Mouse (Mus musculus) embryonic fibroblast, embryonic 13.5 days (primary cell): ENCODE measurements around the gene Psmd3.

ENCODE experiments used
- CTCF ChIP-seq: IDR thresholded peaks from 2 replicates; pipeline ENCODE4 v1.5.1; 2011; ENCODE audit warnings: mild to moderate bottlenecking, control low read depth, low read length, moderate library complexity, borderline replicate concordance; ENCODE audit not compliant: insufficient read depth
- POLR2A ChIP-seq: IDR thresholded peaks from 2 replicates; pipeline ENCODE4 v1.6.1; 2011; ENCODE audit warnings: low read depth, mild to moderate bottlenecking, control low read depth, low read length, moderate library complexity

DNA sequence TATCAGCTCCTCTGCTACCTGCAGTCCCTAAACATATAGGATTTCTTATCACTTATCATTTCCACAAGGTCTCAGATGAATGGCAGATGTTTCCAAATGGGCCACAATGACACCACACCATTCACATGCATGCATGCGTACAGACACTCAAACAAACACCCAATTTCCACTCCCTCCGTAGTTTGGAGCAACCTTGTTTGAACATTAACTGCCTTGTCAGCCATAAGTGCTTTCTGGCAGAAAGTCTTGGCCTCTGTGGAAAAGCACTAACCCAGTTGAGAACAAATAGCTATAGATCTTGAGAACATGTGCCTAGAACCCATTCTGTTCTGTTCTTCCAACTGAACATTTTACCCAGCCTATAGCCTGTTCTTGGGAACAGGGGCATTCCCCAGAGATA, 36.4 kb upstream of the Psmd3 start:
- TF ChIP-seq POLR2A = no peak
- no peak for TF ChIP-seq CTCF
